Mouse (Mus musculus): ENCODE measurements around the gene Sub1.

Sub1 gene

GRCm38 (mm10) chr15:12013532-12014196 lies 16.9 kb upstream of the Sub1 start:
- DNase-seq (ENCODE audit: low spot score in 2 of 2), result no peak

GRCm38 (mm10) chr15:12010602-12011044 lies 13.8 kb upstream of the Sub1 start:
- DNase-seq (ENCODE audit: low spot score in 2 of 2), result no peak

DNA sequence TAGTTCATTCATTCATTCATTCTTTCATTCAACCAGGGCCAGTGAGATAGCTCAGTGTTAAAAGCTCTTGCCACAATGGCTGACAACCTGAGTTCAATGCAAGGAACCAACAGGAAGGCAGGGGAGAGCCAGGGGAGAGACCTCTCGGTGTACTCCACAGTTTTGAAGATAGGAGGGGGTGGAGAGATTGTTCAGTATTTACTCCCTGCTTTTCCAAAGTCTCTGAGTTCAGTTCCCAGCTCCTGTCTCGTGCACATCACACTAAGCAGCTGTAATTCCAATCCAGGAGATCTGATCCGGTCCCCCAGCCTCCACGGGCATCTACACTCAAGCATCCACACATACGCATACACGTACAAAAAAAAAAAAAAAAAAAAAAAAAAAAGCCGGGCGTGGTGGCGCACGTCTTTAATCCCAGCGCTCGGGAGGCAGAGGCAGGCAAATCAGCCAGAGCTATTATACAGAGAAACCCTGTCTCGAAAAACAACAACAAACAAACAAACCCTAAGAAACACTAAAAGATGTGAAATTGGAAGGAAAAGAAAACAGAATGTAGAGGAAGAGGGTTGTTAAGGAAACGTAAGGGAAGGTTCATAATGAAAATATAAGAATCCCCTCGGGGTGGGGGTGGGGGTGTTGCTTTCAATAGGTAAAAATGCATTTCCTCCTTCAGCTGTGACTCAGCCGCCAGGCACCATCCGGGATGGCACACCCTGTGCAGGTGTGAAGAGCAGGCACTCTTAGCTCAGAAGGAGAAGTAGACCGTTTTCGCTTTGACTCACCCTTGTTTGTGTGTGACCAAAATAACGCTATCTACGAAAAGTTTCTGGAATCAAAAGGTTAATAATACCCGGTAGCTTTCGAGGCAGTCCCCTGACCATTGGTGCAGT lies 13.2 kb upstream of the Sub1 start:
- DNase-seq (ENCODE audit: low spot score in 2 of 2), result no peak

- DNase-seq (ENCODE audit: low spot score in 2 of 2), result no peak
Measured at GRCm38 (mm10) chr15:12008894-12009293, 12.1 kb upstream of the Sub1 start.

- no peak for DNase-seq (ENCODE audit: low spot score in 2 of 2)
Measured at GRCm38 (mm10) chr15:12007971-12008800, 11.4 kb upstream of the Sub1 start.

DNA sequence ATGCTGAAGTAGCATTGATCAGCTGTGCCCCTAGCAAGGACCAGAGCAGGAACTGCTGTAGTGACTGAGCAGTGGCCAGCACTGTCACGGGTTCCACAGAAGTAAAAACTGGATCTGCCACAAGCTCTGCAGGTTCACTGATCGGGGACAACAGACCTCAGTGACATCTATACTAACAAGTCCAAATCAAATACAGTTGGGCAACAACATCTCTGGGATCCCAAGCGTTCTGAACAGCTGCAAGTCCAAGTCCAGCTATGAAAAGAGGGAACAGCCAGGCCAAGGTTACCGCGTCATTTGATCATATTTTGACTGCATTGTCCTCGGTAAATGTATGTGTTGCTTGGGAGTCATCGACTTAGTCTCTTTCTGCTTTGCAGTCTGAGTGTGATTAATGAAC lies 10.6 kb upstream of the Sub1 start:
- no peak for DNase-seq (ENCODE audit: low spot score in 2 of 2)

GRCm38 (mm10) chr15:12006169-12006568 lies 9.4 kb upstream of the Sub1 start:
- DNase-seq (ENCODE audit: low spot score in 2 of 2), result no peak

- peak; percentile 87 to 95 for DNase-seq (ENCODE audit: low spot score in 2 of 2)
Measured at GRCm38 (mm10) chr15:11995815-11996201, 975 bp downstream of the Sub1 start.

DNA sequence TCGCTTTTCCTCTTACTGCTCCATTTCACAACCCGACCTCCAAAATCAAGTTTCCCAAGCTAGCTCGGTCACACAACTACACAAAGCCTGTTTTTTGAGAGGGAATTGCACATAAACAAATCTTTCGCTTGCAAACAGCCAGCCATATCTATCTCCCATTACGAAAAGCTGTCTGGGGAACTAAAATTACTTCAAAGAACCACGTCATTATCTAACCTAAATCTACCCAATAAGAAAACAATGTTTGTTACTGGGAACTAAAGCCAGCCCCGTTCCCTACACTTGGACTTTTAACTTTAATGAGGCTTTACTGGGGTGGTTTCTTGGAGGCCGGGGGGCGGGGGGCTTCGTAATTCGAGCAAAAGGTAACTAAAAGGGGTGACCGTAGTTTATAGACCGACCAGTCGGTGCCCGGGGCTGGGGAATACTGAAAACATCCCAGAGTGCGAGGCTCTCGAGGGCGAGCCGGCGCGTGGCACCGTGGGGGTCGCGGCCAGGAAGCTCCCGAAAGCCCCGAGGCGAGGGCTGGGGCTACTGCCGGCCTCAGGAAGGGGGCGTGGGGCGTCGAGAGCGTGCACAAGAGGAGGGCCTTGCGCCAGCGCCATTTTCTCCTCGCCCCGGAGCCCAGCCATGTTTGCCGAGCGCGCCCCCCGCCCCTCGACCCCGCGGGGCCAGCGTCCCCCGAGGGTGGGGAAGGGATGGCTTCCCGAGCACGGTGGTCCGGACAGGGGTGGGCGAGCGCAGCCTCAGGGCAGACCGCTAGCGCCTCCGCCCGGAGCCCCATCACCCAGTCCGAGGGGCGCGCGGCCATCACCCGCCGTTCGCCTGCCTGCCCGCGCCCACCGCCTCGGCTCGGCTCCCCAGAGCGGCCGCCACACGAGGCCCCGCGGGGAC lies 1.6 kb downstream of the Sub1 start:
- peak; percentile 43 to 69 for DNase-seq (ENCODE audit: low spot score in 2 of 2)

- no peak for DNase-seq (ENCODE audit: low spot score in 2 of 2)
Measured at GRCm38 (mm10) chr15:11994006-11994405, 2.8 kb downstream of the Sub1 start.

GRCm38 (mm10) chr15:11991552-11992113 lies 5.2 kb downstream of the Sub1 start:
- no peak for DNase-seq (ENCODE audit: low spot score in 2 of 2)

DNA sequence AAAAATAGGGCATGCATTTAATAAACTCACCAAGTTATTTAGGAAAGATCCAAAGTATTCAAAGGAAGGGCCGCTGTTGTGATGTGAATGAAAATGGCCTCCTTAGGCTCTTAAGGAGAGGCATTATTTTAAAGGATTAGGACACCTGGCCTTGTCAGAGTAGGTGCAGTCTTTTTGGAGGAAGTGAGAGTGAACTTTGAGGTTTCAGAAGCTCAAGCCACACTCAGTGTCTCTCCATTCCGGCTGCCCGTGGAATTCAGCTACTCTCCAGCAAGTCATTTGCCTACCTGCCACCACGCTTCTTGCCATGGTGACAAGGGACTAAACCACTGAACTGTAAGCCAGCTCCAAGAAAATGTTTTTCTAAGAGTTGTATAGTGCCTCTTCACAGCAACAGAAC lies 8.2 kb downstream of the Sub1 start:
- DNase-seq (ENCODE audit: low spot score in 2 of 2), result no peak

- DNase-seq (ENCODE audit: low spot score in 2 of 2), result no peak
Measured at GRCm38 (mm10) chr15:11987892-11988291, 8.9 kb downstream of the Sub1 start.

GRCm38 (mm10) chr15:11981985-11982384 lies 14.8 kb downstream of the Sub1 start:
- no peak for DNase-seq (ENCODE audit: low spot score in 2 of 2)

- DNase-seq (ENCODE audit: low spot score in 2 of 2), result no peak
Measured at GRCm38 (mm10) chr15:11981501-11981900, 15.3 kb downstream of the Sub1 start.

DNA sequence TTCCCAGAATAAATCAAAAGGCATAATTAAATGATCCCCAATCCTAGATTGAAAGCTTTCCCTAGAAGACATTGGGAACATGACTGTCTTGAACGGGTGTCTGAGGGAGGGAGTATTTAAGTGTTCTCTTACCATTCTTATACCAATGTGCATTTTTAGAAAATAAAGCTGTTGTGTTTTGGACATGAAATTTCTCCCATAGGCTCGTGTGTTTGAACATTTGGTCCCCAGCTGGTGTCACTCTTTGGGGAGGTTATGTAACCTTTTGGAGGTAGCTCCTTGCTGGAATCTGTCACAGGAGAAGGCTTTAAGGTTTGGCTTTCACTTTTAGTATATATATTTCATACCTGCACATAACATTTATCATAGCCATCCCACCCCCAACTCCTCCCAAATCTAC lies 18.6 kb downstream of the Sub1 start:
- DNase-seq (ENCODE audit: low spot score in 2 of 2), result no peak

DNA sequence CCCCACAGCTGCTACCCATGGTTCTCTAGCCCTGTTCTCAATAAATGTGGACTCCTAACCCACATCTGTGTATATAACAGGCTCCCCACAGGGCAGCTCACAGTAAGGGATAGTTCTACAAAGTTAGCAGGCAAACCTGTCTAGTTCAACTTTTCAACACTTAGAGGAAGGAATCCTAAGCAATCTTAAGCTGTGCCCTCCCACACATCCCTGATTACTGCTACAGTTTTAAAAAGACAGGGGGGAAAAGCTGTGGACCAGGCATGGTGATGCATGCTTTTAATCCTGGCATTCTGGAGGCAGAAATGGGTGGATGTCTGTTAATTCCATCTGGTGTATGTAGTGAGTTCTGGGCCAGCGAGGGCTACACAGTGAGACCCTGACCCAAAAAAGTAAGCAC lies 19.7 kb downstream of the Sub1 start:
- no peak for DNase-seq (ENCODE audit: low spot score in 2 of 2)

DNA sequence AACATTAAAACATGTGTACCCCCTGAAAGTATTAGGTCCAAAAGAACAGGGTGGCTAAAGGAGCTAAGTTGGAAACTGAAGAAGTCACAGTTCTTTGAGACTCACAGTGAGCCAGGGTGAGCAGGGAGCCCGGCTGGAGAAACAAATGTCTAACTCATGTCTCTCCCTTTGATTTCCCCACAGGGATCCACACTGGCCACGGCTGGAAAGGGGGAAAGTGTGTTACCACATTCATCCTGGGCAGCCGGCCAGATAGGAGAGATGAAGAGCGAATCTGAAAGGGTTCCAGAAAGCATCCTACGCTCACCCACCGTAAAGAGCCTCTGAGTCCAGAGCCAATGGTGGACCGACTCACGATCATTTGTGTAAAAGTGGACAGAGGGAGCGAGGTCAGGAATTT lies 20.9 kb downstream of the Sub1 start:
- DNase-seq (ENCODE audit: low spot score in 2 of 2), result no peak

GRCm38 (mm10) chr15:11971854-11972420 lies 24.8 kb downstream of the Sub1 start:
- DNase-seq (ENCODE audit: low spot score in 2 of 2), result peak; percentile 75 to 86

- no peak for DNase-seq (ENCODE audit: low spot score in 2 of 2)
Measured at GRCm38 (mm10) chr15:11970621-11971020, 26.2 kb downstream of the Sub1 start.

All from cerebellum, postnatal 4 days (tissue).